ENCODE assay signal across 8 mouse cellular contexts in genomic region chr19:38775548-38775947, GRCm38 (mm10). TPM values are rescaled to one million over a fixed set of nuclear protein-coding genes. Genes with fewer than 3 reads are reported as not detected.
DNase-seq lines count a peak whose midpoint lies in the region; ATAC-seq and TF ChIP-seq lines count a peak whose summit lies in the region.

No protein-coding gene starts in this region.

- no peak overlapping the region for H3K4me2 ChIP-seq in liver, embryonic 12.5 days
- no peak overlapping the region for H3K4me2 ChIP-seq in hindbrain, postnatal 0 days (ENCODE audit: low read depth, low read length)
- no peak overlapping the region for H3K4me2 ChIP-seq in limb, embryonic 11.5 days (ENCODE audit: low read depth, severe bottlenecking)

- H3K36me3 ChIP-seq in liver, embryonic 12.5 days = no peaks in the 10 kb centered on the region
- H3K36me3 ChIP-seq in hindbrain, postnatal 0 days (ENCODE audit: insufficient read depth, low read length) = no peaks in the 10 kb centered on the region
- no peaks in the 10 kb centered on the region for H3K36me3 ChIP-seq in limb, embryonic 11.5 days (ENCODE audit: control insufficient read depth, insufficient read depth, low read length)

- no peak overlapping the region for H3K9ac ChIP-seq in liver, embryonic 12.5 days
- H3K9ac ChIP-seq in hindbrain, postnatal 0 days (replicated peaks; ENCODE audit: low read length) = no peak overlapping the region
- H3K9ac ChIP-seq in limb, embryonic 11.5 days (ENCODE audit: low read length) = no peak overlapping the region

- no peak overlapping the region for H3K27ac ChIP-seq in liver, embryonic 12.5 days
- no peak overlapping the region for H3K27ac ChIP-seq in hindbrain, postnatal 0 days
- no peak overlapping the region for H3K27ac ChIP-seq in limb, embryonic 11.5 days (replicated peaks; ENCODE audit: low read depth, low read length)

- no peak overlapping the region for H3K4me3 ChIP-seq in liver, embryonic 12.5 days
- no peak overlapping the region for H3K4me3 ChIP-seq in hindbrain, postnatal 0 days (ENCODE audit: low read length)
- no peak overlapping the region for H3K4me3 ChIP-seq in limb, embryonic 11.5 days (ENCODE audit: low read depth, low read length)

- H3K9me3 ChIP-seq in liver, embryonic 12.5 days (replicated peaks) = no peaks in the 10 kb centered on the region
- H3K9me3 ChIP-seq in hindbrain, postnatal 0 days (ENCODE audit: low read length) = no peaks in the 10 kb centered on the region
- no peaks in the 10 kb centered on the region for H3K9me3 ChIP-seq in limb, embryonic 11.5 days (ENCODE audit: control insufficient read depth, low read length)

- DNase-seq in liver (peak; percentile 11), WW6 (ENCODE audit: low read depth, low spot score) (peak; percentile 20)
- peak; percentile 22 to 58 for DNase-seq in cerebellum, postnatal 4 days (ENCODE audit: low spot score in 2 of 2)
- peak; percentile 84 for DNase-seq in hindbrain, postnatal 0 days (ENCODE audit: low spot score)
- peak; percentile 69 for DNase-seq in limb, embryonic 11.5 days (ENCODE audit: low spot score)
- DNase-seq in right cerebral cortex, adult 18-20 months = peak; percentile 32
- DNase-seq in yolk sac, embryonic 10.5 days (ENCODE audit: low spot score) = no peak

- H3K4me1 ChIP-seq in liver, embryonic 12.5 days = no peaks in the 10 kb centered on the region
- no peaks in the 10 kb centered on the region for H3K4me1 ChIP-seq in hindbrain, postnatal 0 days (ENCODE audit: insufficient read depth, low read length)
- H3K4me1 ChIP-seq in limb, embryonic 11.5 days (ENCODE audit: control insufficient read depth, insufficient read depth, low read length) = no peaks in the 10 kb centered on the region

- TF ChIP-seq CTCF in hindbrain, postnatal 0 days (IDR thresholded peaks at IDR 0.05; ENCODE audit: low read depth) = peak; percentile 84

- ATAC-seq in liver, embryonic 12.5 days = no peak
- peak; percentile 67 for ATAC-seq in hindbrain, postnatal 0 days
- no peak for ATAC-seq in limb, embryonic 11.5 days (ENCODE audit: insufficient number of reproducible peaks, low FRiP score, low TSS enrichment, low read depth)

- H3K27me3 ChIP-seq in liver, embryonic 12.5 days (replicated peaks) = no peaks in the 10 kb centered on the region
- no peaks in the 10 kb centered on the region for H3K27me3 ChIP-seq in hindbrain, postnatal 0 days (ENCODE audit: insufficient read depth, low read length)
- no peaks in the 10 kb centered on the region for H3K27me3 ChIP-seq in limb, embryonic 11.5 days (ENCODE audit: control insufficient read depth, insufficient read depth, low read length)

- 58% methylated on average over 4 of the region's 4 CpGs for WGBS in liver, embryonic 12.5 days (ENCODE audit: insufficient replicate concordance)
- 53% methylated on average over 4 of the region's 4 CpGs for WGBS in hindbrain, postnatal 0 days
- 57% methylated on average over 4 of the region's 4 CpGs for whole genome bisulfite sequencing in limb, embryonic 11.5 days

RNA-seq across cellular contexts. Expression of gene Noc3l, which starts 43.5 kb away (rescaled TPM):
- 8.1 and 8.3 TPM in 2 replicates for polyA plus RNA-seq in liver, embryonic 12.5 days (2016; fragmentation: Nextera tagmentation; extraction: Ambion mirVana)
- total RNA-seq in hindbrain, postnatal 0 days (2014; rRNA removed) = 6.4 and 7.8 TPM in 2 replicates
- polyA plus RNA-seq in hindbrain, postnatal 0 days (2015; fragmentation: Nextera tagmentation; extraction: Ambion mirVana) = 2.5 and 3.2 TPM in 2 replicates
- 12.5 and 12.8 TPM in 2 replicates for polyA plus RNA-seq in limb, embryonic 11.5 days (2014; fragmentation: Nextera tagmentation; extraction: Ambion mirVana)
